In genomic region chr11:49768781-49769180, GRCm38 (mm10) we compare ENCODE assay signal across 32 mouse cellular contexts. TPM values are rescaled to one million over a fixed set of nuclear protein-coding genes. Genes with fewer than 3 reads are reported as not detected.
"Had no signal": no experiment of that assay in that cellular context is flagged by ENCODE, and none has a peak within 500 bp of the region (broad histone marks: within the 10 kb centered on the region; RNA-seq: fewer than 3 reads in every experiment).

No protein-coding gene starts in this region.

- H3K4me2 ChIP-seq: limb, embryonic 12.5 days; limb, embryonic 13.5 days; limb, embryonic 15.5 days; liver, embryonic 11.5 days; liver, embryonic 12.5 days; liver, embryonic 13.5 days; liver, embryonic 15.5 days; lung, embryonic 14.5 days; lung, embryonic 15.5 days; midbrain, embryonic 11.5 days; midbrain, embryonic 12.5 days; midbrain, embryonic 13.5 days; midbrain, embryonic 15.5 days; neural tube, embryonic 12.5 days had no signal

- DNase-seq: left cerebral cortex, postnatal 4 days; liver; liver, embryonic 13.5 days; liver, postnatal 0 days; lung, adult 18-20 months; lung, adult 2 months; lung, embryonic 14.5 days; lung, postnatal 10 days; lung, postnatal 14 days; lung, postnatal 36 days; lung, postnatal 4 days; midbrain, embryonic 14.5 days had no signal

- H3K9ac ChIP-seq: limb, embryonic 12.5 days; limb, embryonic 13.5 days; limb, embryonic 15.5 days; liver, embryonic 12.5 days; liver, embryonic 13.5 days; liver, embryonic 14.5 days; liver, embryonic 15.5 days; liver, postnatal 0 days; lung, embryonic 14.5 days; lung, embryonic 15.5 days; midbrain, embryonic 12.5 days; midbrain, embryonic 13.5 days; midbrain, embryonic 15.5 days; neural tube, embryonic 12.5 days had no signal

- H3K27me3 ChIP-seq: limb, embryonic 12.5 days; limb, embryonic 13.5 days; limb, embryonic 15.5 days; liver, embryonic 12.5 days; liver, embryonic 13.5 days; liver, embryonic 15.5 days; lung, embryonic 15.5 days; midbrain, embryonic 12.5 days; midbrain, embryonic 13.5 days; midbrain, embryonic 15.5 days; neural tube, embryonic 12.5 days had no signal

- H3K4me3 ChIP-seq: limb, embryonic 10.5 days; limb, embryonic 12.5 days; limb, embryonic 13.5 days; limb, embryonic 15.5 days; liver, embryonic 12.5 days; liver, embryonic 13.5 days; liver, embryonic 15.5 days; lung, embryonic 15.5 days; megakaryocyte, embryonic 14.5 days; midbrain, embryonic 10.5 days; midbrain, embryonic 12.5 days; midbrain, embryonic 13.5 days; midbrain, embryonic 15.5 days; myocyte; neural tube, embryonic 12.5 days had no signal

- H3K36me3 ChIP-seq: limb, embryonic 10.5 days; limb, embryonic 12.5 days; limb, embryonic 13.5 days; limb, embryonic 15.5 days; liver, embryonic 12.5 days; liver, embryonic 13.5 days; liver, embryonic 15.5 days; lung, embryonic 15.5 days; midbrain, embryonic 10.5 days; midbrain, embryonic 12.5 days; midbrain, embryonic 13.5 days; midbrain, embryonic 15.5 days; neural tube, embryonic 12.5 days had no signal

- ATAC-seq: liver, embryonic 12.5 days; liver, postnatal 0 days; lung, postnatal 0 days; midbrain, embryonic 13.5 days; midbrain, embryonic 15.5 days; midbrain, embryonic 16.5 days had no signal

- H3K4me1 ChIP-seq: midbrain, embryonic 15.5 days; neural tube, embryonic 12.5 days had no signal

- H3K9me3 ChIP-seq: limb, embryonic 10.5 days; limb, embryonic 12.5 days; limb, embryonic 13.5 days; limb, embryonic 15.5 days; liver, embryonic 12.5 days; liver, embryonic 13.5 days; liver, embryonic 15.5 days; lung, embryonic 15.5 days; midbrain, embryonic 10.5 days; midbrain, embryonic 12.5 days; midbrain, embryonic 13.5 days; midbrain, embryonic 15.5 days; neural tube, embryonic 12.5 days had no signal

- H3K27ac ChIP-seq: limb, embryonic 10.5 days; limb, embryonic 12.5 days; limb, embryonic 13.5 days; limb, embryonic 15.5 days; liver, embryonic 12.5 days; liver, embryonic 13.5 days; liver, embryonic 14.5 days; liver, embryonic 15.5 days; lung, embryonic 15.5 days; macrophage; midbrain, embryonic 10.5 days; midbrain, embryonic 12.5 days; midbrain, embryonic 13.5 days; midbrain, embryonic 15.5 days; neural tube, embryonic 12.5 days had no signal

RNA-seq across cellular contexts. Expression of gene Gfpt2, which starts 25.2 kb away (rescaled TPM):
- polyA plus RNA-seq: macrophage had no signal
